Comparison of ENCODE assay signal across 18 mouse cellular contexts in the genomic region with DNA sequence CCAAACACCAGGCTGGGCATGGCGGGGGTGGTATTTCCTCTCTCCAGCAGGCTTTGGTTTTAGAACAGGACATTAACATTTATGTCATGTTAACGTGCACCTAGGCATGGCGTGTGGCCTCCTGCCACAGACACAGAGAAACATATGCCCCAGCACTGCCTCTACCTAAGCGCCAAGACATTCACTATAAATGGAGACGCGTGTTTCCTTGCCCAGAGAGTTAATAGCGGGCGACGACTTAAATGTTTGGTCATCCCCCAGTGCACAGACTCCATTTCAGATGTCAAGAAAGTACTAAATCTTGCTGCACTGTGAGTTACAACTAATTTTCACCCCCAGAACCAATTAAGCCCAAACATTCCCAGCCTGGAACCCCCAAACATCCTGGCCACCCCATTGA.
"Had no signal": no experiment of that assay in that cellular context is flagged by ENCODE, and none has a peak within 500 bp of the region (broad histone marks: within the 10 kb centered on the region; RNA-seq: fewer than 3 reads in every experiment).

No protein-coding gene starts in this region.

- ATAC-seq: liver, postnatal 0 days; lung, postnatal 0 days; midbrain, embryonic 13.5 days; midbrain, embryonic 15.5 days had no signal

- H3K9ac ChIP-seq: liver, postnatal 0 days; lung, embryonic 15.5 days; midbrain, embryonic 13.5 days; midbrain, embryonic 15.5 days; neural tube, embryonic 13.5 days; stomach, embryonic 15.5 days had no signal

- H3K36me3 ChIP-seq: lung, embryonic 15.5 days; midbrain, embryonic 13.5 days; midbrain, embryonic 15.5 days; neural tube, embryonic 13.5 days; stomach, embryonic 15.5 days had no signal

- H3K27ac ChIP-seq: lung, embryonic 15.5 days; macrophage; midbrain, embryonic 13.5 days; midbrain, embryonic 15.5 days; neural tube, embryonic 13.5 days; stomach, embryonic 15.5 days; stomach, postnatal 0 days had no signal

- H3K4me2 ChIP-seq: lung, embryonic 15.5 days; midbrain, embryonic 11.5 days; midbrain, embryonic 13.5 days; midbrain, embryonic 15.5 days; neural tube, embryonic 13.5 days; stomach, embryonic 15.5 days had no signal

- H3K4me3 ChIP-seq: lung, embryonic 15.5 days; megakaryocyte, embryonic 14.5 days; midbrain, embryonic 13.5 days; midbrain, embryonic 15.5 days; neural tube, embryonic 13.5 days; stomach, embryonic 15.5 days had no signal

- H3K27me3 ChIP-seq: lung, embryonic 15.5 days; megakaryocyte, embryonic 14.5 days; midbrain, embryonic 13.5 days; midbrain, embryonic 15.5 days; neural tube, embryonic 13.5 days; stomach, embryonic 15.5 days had no signal

- DNase-seq: liver, postnatal 0 days; lung, adult 2 months; lung, postnatal 14 days; lung, postnatal 36 days; right cerebral cortex, postnatal 14 days; thymus, adult 2 months; thymus, postnatal 25 days; thymus, postnatal 4 days had no signal

- H3K9me3 ChIP-seq: lung, embryonic 15.5 days; megakaryocyte, embryonic 14.5 days; midbrain, embryonic 13.5 days; midbrain, embryonic 15.5 days; neural tube, embryonic 13.5 days; stomach, embryonic 15.5 days had no signal

- H3K4me1 ChIP-seq: lung, embryonic 15.5 days; megakaryocyte, embryonic 14.5 days; midbrain, embryonic 13.5 days; midbrain, embryonic 15.5 days; neural tube, embryonic 13.5 days; stomach, embryonic 15.5 days had no signal
